Mouse (Mus musculus) kidney, embryonic 14.5 days (tissue): ENCODE results near the gene Arhgap32. TPM values are rescaled to one million over a fixed set of nuclear protein-coding genes. Genes with fewer than 3 reads are reported as not detected.

ENCODE experiments used
- ATAC-seq: fragments of 200-750 bp; cut with Nextera tagmentation; 2 replicates; pipeline ENCODE4 v1.8.0; 2017; ENCODE audit warnings: moderate number of reproducible peaks, mild to moderate bottlenecking, moderate TSS enrichment, moderate library complexity; ENCODE audit not compliant: low FRiP score, low TSS enrichment
- H3K27ac ChIP-seq: fragments of 300-500 bp; sonication (generic); 2 replicates; pipeline ENCODE4 v1.5.1; 2014; ENCODE audit warnings: low read depth, mild to moderate bottlenecking, low read length, moderate library complexity, mixed read lengths
- H3K27me3 ChIP-seq: fragments of 300-500 bp; sonication (generic); 2 replicates; pipeline ENCODE4 v1.6.1; 2014; ENCODE audit warnings: mild to moderate bottlenecking, low read length; ENCODE audit not compliant: control insufficient read depth, insufficient read depth
- H3K36me3 ChIP-seq: fragments of 300-500 bp; sonication (generic); 2 replicates; pipeline ENCODE4 v1.6.1; 2014; ENCODE audit warnings: low read length, mixed read lengths; ENCODE audit not compliant: control insufficient read depth, insufficient read depth
- H3K4me1 ChIP-seq: fragments of 300-500 bp; sonication (generic); 2 replicates; pipeline ENCODE4 v1.6.1; 2014; ENCODE audit warnings: low read length, mixed read lengths; ENCODE audit not compliant: control insufficient read depth, insufficient read depth
- H3K4me2 ChIP-seq: fragments of 300-500 bp; sonication (generic); replicated peaks from 2 replicates; pipeline ENCODE4 v1.6.1; 2014; ENCODE audit warnings: low read depth, mild to moderate bottlenecking, low read length
- H3K4me3 ChIP-seq: fragments of 300-500 bp; sonication (generic); 2 replicates; pipeline ENCODE4 v1.5.1; 2014; ENCODE audit warnings: mild to moderate bottlenecking, low read length
- H3K9ac ChIP-seq: fragments of 300-500 bp; sonication (generic); 2 replicates; pipeline ENCODE4 v1.6.1; 2014; ENCODE audit warnings: low read depth, mild to moderate bottlenecking, low read length, moderate library complexity
- H3K9me3 ChIP-seq: fragments of 300-500 bp; sonication (generic); 2 replicates; pipeline ENCODE4 v1.6.1; 2016; ENCODE audit warnings: low read length; ENCODE audit not compliant: control insufficient read depth
- WGBS: fragments of 180-500 bp; shearing (Covaris S2); extraction: QIAGEN DNeasy Blood & Tissue Kit; methylation state at CpG from one replicate; pipeline ENCODE4 v1.1.7; 2014; 5-methylcytosine and 5-hydroxymethylcytosine counted together
- polyA plus RNA-seq: library from polyadenylated mRNA; unstranded; fragments of >200 nt; fragmentation: Nextera tagmentation; extraction: Ambion mirVana; gene quantifications from 2 replicates; pipeline ENCODE4 v1.2.1, GENCODE M21; 2014

Arhgap32 gene
- polyA plus RNA-seq, 1 experiment from 2014 or later, result 10.6 TPM

DNA sequence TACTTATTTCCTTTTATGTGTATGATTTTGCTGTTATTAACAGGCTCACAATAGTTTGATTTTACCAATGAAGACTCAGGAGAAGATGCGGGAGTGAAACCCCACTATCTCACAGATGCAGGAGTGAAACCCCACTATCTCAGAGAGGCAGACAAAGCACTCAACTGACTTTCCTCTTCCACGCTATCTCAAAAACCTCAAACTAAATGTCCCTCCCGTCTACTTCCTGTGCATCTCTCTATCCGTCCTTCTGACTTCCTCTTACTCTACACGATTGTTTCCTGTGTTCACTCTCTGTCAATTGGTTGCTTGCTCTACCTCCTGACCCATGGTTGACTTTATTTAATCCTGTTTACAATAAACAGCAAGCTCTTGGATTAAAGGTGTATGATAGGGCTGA, 164.5 kb downstream of the Arhgap32 start:
- Histone ChIP-seq H3K9me3 (no peaks in the 10 kb centered on the region), H3K27ac (no peak overlapping the region), H3K4me3 (no peak overlapping the region), H3K9ac (no peak overlapping the region), H3K4me2 (no peak overlapping the region), H3K4me1 (0 out of 2 replicates have a peak, but pooled peaks cover 4% of the 10 kb centered on the region), H3K36me3 (no peaks in the 10 kb centered on the region), H3K27me3 (no peaks in the 10 kb centered on the region)
- no peak for ATAC-seq
- 86% methylated on average over 5 of the region's 5 CpGs for WGBS

- WGBS, result 74% methylated on average over 5 of the region's 5 CpGs
- no peak for ATAC-seq
- H3K4me3 ChIP-seq, result no peak overlapping the region
- H3K27me3 ChIP-seq, result no peaks in the 10 kb centered on the region
- H3K9ac ChIP-seq, result no peak overlapping the region
- H3K4me1 ChIP-seq, result 0 out of 2 replicates have a peak, but pooled peaks cover 4% of the 10 kb centered on the region
- no peak overlapping the region; the same call in 1 of the 2 replicates for H3K27ac ChIP-seq
- no peaks in the 10 kb centered on the region for H3K36me3 ChIP-seq
- no peaks in the 10 kb centered on the region for H3K9me3 ChIP-seq
- no peak overlapping the region for H3K4me2 ChIP-seq
These were observed 167.7 kb downstream of the Arhgap32 start for GRCm38 (mm10) chr9:32283591-32283990.

- ATAC-seq, result no peak
- no peak overlapping the region for H3K9ac ChIP-seq
- 41% methylated on average over 7 of the region's 7 CpGs for WGBS
- H3K4me3 ChIP-seq, result no peak overlapping the region
- no peak overlapping the region for H3K27ac ChIP-seq
- H3K4me1 ChIP-seq, result 0 out of 2 replicates have a peak, but pooled peaks cover 5% of the 10 kb centered on the region
- H3K36me3 ChIP-seq, result no peaks in the 10 kb centered on the region
- no peak overlapping the region for H3K4me2 ChIP-seq
- H3K9me3 ChIP-seq, result no peaks in the 10 kb centered on the region
- H3K27me3 ChIP-seq, result no peaks in the 10 kb centered on the region
These were observed 175.7 kb downstream of the Arhgap32 start for GRCm38 (mm10) chr9:32291618-32292017.

DNA sequence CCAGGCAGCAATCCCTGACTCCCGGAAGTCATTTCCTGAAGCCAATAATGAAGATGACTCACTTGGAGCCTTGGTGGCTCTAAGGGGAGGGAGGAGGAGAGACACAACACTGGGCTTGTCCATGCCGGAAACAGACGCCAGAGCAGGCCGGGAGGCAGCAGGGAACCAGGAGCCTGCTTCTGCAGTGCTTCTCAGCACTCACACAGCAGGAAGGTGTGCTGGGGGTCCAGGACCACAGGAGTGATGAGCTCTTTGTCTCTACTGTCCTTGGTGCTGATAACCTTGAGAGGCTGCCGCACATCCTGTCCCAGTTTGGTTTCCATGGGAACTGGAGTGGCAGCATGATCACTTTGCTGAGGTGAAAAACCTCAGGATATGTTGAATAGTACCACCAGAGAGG, 176.8 kb downstream of the Arhgap32 start:
- Histone ChIP-seq H3K4me1 (0 out of 2 replicates have a peak, but pooled peaks cover 5% of the 10 kb centered on the region), H3K36me3 (no peaks in the 10 kb centered on the region), H3K4me2 (no peak overlapping the region), H3K27ac (no peak overlapping the region), H3K9me3 (no peaks in the 10 kb centered on the region), H3K9ac (no peak overlapping the region), H3K4me3 (no peak overlapping the region), H3K27me3 (no peaks in the 10 kb centered on the region)
- ATAC-seq, result no peak
- 5% methylated on average over 5 of the region's 5 CpGs for WGBS

DNA sequence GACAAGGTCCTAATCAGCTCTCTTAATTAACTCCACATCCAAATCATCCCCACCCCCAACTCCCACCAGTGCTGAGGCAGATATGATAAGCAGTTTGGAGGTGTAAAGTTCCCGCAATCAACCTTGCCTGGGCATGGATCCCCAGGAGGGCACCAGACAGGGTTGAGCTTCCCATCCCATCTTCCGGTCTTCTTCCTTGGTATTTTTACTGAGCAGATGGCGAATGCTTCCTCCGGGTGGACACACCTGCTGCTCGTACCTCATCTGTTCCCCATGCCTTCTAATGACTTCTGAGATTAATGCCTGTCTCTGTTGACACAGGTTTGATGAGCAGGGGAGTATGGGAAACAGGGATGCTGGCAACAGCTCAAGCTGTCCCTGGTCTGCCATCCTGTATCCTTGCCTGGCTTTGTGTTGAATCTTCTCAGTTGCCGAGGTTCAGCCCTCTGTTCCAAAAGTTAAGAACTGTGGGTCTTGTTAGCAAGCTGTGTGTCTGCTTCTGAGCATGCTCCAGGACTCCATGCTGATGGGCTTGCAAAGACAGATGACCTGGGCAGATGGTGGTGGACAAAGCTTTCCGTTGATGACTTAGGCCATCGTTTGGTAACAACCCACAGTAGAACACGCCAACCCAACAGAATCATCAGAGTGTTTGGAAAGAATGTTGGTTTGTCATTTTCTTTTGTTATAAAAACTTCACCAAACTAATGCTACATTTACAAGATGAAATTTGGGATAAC, 179.3 kb downstream of the Arhgap32 start:
- no peak overlapping the region for H3K4me2 ChIP-seq
- WGBS, result 87% methylated on average over 9 of the region's 9 CpGs

GRCm38 (mm10) chr9:32302501-32303150, 186.7 kb downstream of the Arhgap32 start:
- Histone ChIP-seq H3K4me2 (no peak overlapping the region), H3K4me1 (no peaks in the 10 kb centered on the region), H3K4me3 (no peak overlapping the region), H3K27me3 (no peaks in the 10 kb centered on the region), H3K9ac (no peak overlapping the region), H3K27ac (no peak overlapping the region), H3K36me3 (no peaks in the 10 kb centered on the region), H3K9me3 (no peaks in the 10 kb centered on the region)
- WGBS, result 74% methylated on average over 13 of the region's 13 CpGs
- ATAC-seq, result no peak

More for the DNA sequence above, 179.3 kb downstream of the Arhgap32 start:
- Histone ChIP-seq H3K9me3 (no peaks in the 10 kb centered on the region), H3K9ac (no peak overlapping the region), H3K27ac (no peak overlapping the region), H3K4me3 (no peak overlapping the region), H3K27me3 (no peaks in the 10 kb centered on the region), H3K4me1 (0 out of 2 replicates have a peak, but pooled peaks cover 5% of the 10 kb centered on the region), H3K36me3 (no peaks in the 10 kb centered on the region)
- no peak for ATAC-seq

GRCm38 (mm10) chr9:32311786-32312185, 195.8 kb downstream of the Arhgap32 start:
- Histone ChIP-seq H3K27ac (no peak overlapping the region), H3K9me3 (no peaks in the 10 kb centered on the region), H3K4me3 (no peak overlapping the region), H3K36me3 (no peaks in the 10 kb centered on the region), H3K4me1 (no peaks in the 10 kb centered on the region; the same call in 1 of the 2 replicates), H3K9ac (no peak overlapping the region), H3K27me3 (no peaks in the 10 kb centered on the region), H3K4me2 (no peak overlapping the region)
- 34% methylated on average over 14 of the region's 14 CpGs for WGBS
- ATAC-seq, result no peak

- Histone ChIP-seq H3K4me2 (no peak overlapping the region), H3K9me3 (no peaks in the 10 kb centered on the region), H3K4me1 (no peaks in the 10 kb centered on the region; the same call in 1 of the 2 replicates), H3K9ac (no peak overlapping the region), H3K4me3 (no peak overlapping the region), H3K36me3 (no peaks in the 10 kb centered on the region), H3K27me3 (no peaks in the 10 kb centered on the region), H3K27ac (no peak overlapping the region)
- no peak for ATAC-seq
- 63% methylated on average over 4 of the region's 4 CpGs for WGBS
These were observed 196.3 kb downstream of the Arhgap32 start for GRCm38 (mm10) chr9:32312208-32312607.

DNA sequence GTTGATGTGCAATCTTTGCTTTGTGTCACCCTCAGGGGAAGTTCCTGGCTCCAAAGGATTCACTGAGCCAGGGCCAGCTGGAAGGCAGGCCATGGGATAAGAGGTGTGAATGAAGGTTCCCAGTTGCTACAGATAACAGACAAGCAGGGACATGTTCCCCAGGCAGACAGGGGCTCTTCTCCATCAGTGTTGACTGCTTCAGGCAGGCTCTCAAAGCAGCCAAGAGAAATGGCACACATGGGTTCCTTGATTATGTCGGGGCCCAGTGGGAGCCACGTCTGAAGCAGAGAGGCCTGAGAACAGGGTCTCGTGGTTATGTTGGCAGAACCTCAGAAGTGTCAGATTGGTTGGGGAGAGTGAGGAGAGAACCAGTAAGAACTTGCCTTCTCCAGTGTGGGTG, 198.1 kb downstream of the Arhgap32 start:
- Histone ChIP-seq H3K36me3 (no peaks in the 10 kb centered on the region), H3K9ac (no peak overlapping the region), H3K27me3 (no peaks in the 10 kb centered on the region), H3K27ac (no peak overlapping the region), H3K4me3 (no peak overlapping the region), H3K4me2 (no peak overlapping the region), H3K9me3 (no peaks in the 10 kb centered on the region), H3K4me1 (no peaks in the 10 kb centered on the region; the same call in 1 of the 2 replicates)
- 85% methylated on average over 3 of the region's 3 CpGs for WGBS
- no peak for ATAC-seq
